Mouse (Mus musculus) lung, postnatal 0 days (tissue): Measurements from ENCODE around the gene Cyp27b1. TPM values are rescaled to one million over a fixed set of nuclear protein-coding genes. Genes with fewer than 3 reads are reported as not detected.

Experiments used
- ATAC-seq: fragments of 200-750 bp; cut with Nextera tagmentation; 2 replicates; pipeline ENCODE4 v1.8.0; 2017; ENCODE audit warnings: moderate library complexity
- DNase-seq: peaks from one replicate; pipeline ENCODE4 v3.0.0-alpha.2; 2016; ENCODE audit warnings: low spot score
- H3K27ac ChIP-seq: fragments of 300-500 bp; sonication (generic); 2 replicates; pipeline ENCODE4 v1.5.1; 2014; ENCODE audit warnings: antibody characterized with exemption, mild to moderate bottlenecking, low read length, mixed read lengths
- H3K27me3 ChIP-seq: fragments of 300-500 bp; sonication (generic); replicated peaks from 2 replicates; pipeline ENCODE4 v1.6.1; 2014; ENCODE audit warnings: low read length, mixed read lengths; ENCODE audit not compliant: insufficient read depth
- H3K36me3 ChIP-seq: fragments of 300-500 bp; sonication (generic); 2 replicates; pipeline ENCODE4 v1.6.1; 2014; ENCODE audit warnings: low read length, mixed read lengths; ENCODE audit not compliant: insufficient read depth
- H3K4me1 ChIP-seq: fragments of 300-500 bp; sonication (generic); 2 replicates; pipeline ENCODE4 v1.6.1; 2014; ENCODE audit warnings: antibody characterized with exemption, low read depth, low read length, mixed read lengths; ENCODE audit not compliant: insufficient read depth
- H3K4me2 ChIP-seq: fragments of 300-500 bp; sonication (generic); replicated peaks from 2 replicates; pipeline ENCODE4 v1.6.1; 2014; ENCODE audit warnings: low read depth, mild to moderate bottlenecking, low read length, moderate library complexity, mixed read lengths
- H3K4me3 ChIP-seq: fragments of 300-500 bp; sonication (generic); 2 replicates; pipeline ENCODE4 v1.5.1; 2014; ENCODE audit warnings: low read depth, low read length
- H3K9ac ChIP-seq: fragments of 300-500 bp; sonication (generic); replicated peaks from 2 replicates; pipeline ENCODE4 v1.6.1; 2014; ENCODE audit warnings: low read depth, mild to moderate bottlenecking
- H3K9me3 ChIP-seq: fragments of 300-500 bp; sonication (generic); 2 replicates; pipeline ENCODE4 v1.6.1; 2016; ENCODE audit warnings: low read length, mixed read lengths
- CTCF ChIP-seq: IDR thresholded peaks from 2 replicates; pipeline ENCODE4 v1.5.1; 2016; ENCODE audit warnings: antibody characterized with exemption, mild to moderate bottlenecking
- EP300 ChIP-seq: IDR thresholded peaks from 2 replicates; pipeline ENCODE4 v1.6.1; 2016; ENCODE audit warnings: antibody characterized with exemption, mild to moderate bottlenecking, control low read depth
- WGBS: fragments of 180-500 bp; shearing (Covaris S2); extraction: QIAGEN DNeasy Blood & Tissue Kit; methylation state at CpG from one replicate; pipeline ENCODE4 v1.1.7; 2014; 5-methylcytosine and 5-hydroxymethylcytosine counted together
- polyA plus RNA-seq: library from polyadenylated mRNA; unstranded; fragments of >200 nt; fragmentation: Nextera tagmentation; extraction: Ambion mirVana; gene quantifications from 2 replicates; pipeline ENCODE4 v1.2.1, GENCODE M21; 2015

Gene Cyp27b1
- polyA plus RNA-seq, 1 experiment from 2014 or later = 0.13 TPM

DNA sequence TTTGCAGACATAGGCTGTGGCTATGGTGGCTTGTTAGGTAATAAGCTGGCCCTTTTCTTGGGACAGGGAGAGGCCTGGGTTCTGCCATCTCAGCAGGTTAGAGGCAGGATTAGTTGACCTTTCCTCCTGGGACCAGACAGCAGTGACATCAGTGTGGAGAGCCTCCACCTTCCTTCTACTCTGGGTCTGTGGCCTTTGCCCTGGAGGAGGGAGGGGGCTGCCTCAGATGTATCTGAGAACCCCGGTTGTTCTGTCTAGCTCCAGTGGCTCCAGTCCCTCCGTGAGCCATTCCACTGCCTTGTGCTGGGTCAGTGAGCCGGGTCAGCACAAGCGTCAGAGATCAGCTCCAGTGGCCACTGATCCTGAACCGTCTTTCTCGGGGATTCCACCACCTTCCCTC, 4.9 kb upstream of the Cyp27b1 start:
- no peak for DNase-seq
- H3K4me3 ChIP-seq = no peak overlapping the region
- H3K9ac ChIP-seq = no peak overlapping the region
- no peak overlapping the region for H3K4me2 ChIP-seq
- no peaks in the 10 kb centered on the region for H3K36me3 ChIP-seq
- 80% methylated on average over 6 of the region's 6 CpGs for WGBS
- H3K9me3 ChIP-seq = no peaks in the 10 kb centered on the region
- H3K27me3 ChIP-seq = peaks cover 5% of the 10 kb centered on the region; the same call in 1 of the 2 replicates
- TF ChIP-seq EP300 = no peak
- no peak for TF ChIP-seq CTCF
- no peak for ATAC-seq
- peaks cover 3% of the 10 kb centered on the region; the same call in 1 of the 2 replicates for H3K4me1 ChIP-seq
- no peak overlapping the region for H3K27ac ChIP-seq

DNA sequence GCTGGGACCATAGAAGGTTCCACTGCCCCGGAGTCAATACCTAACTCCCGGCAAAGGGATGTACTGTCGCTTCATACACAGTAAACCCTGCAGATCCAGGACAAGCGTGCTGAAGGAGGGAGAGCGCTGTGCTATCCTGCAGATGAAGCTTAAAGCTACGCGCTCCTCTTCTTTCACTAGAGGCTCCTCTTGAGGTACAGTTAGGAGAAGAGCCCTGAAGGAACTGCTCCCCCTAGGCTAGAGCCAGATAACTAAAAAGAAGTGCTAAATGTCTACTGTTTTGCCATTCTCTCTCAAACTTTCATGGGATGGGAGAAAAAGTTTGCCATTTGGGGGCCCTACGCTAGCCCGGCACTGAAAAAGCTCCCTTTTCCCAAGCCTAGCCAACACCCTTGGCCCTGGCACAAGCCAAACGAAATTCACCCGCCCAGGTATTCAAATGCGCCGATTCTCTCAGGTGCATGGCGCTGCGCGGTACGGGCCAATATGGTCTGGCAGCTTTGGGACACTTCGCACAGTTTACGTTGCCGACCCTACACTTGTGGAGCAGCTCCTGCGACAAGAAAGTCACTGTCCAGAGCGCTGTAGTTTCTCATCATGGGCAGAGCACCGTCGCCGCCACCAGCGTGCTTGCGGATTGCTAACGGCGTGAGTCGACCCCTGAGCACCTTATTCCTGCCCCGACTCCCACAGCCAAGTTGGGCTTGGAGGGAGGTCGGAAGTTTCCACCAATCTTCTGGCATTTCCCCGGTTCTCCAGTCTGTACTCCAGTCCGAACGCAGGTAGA, 751 bp downstream of the Cyp27b1 start:
- no peak for TF ChIP-seq EP300
- TF ChIP-seq CTCF = no peak
- H3K9ac ChIP-seq = no peak overlapping the region
- DNase-seq (no peak), ATAC-seq (no peak)
- peak overlapping the region; percentile 38 for H3K4me2 ChIP-seq
- no peaks in the 10 kb centered on the region for H3K36me3 ChIP-seq
- 4% methylated on average over 35 of the region's 35 CpGs for WGBS
- peaks cover 10% of the 10 kb centered on the region; the same call in 1 of the 2 replicates for H3K4me1 ChIP-seq
- peaks cover 28% of the 10 kb centered on the region for H3K27me3 ChIP-seq
- no peak overlapping the region for H3K27ac ChIP-seq
- no peaks in the 10 kb centered on the region for H3K9me3 ChIP-seq
- H3K4me3 ChIP-seq = peak overlapping the region; percentile 28

DNA sequence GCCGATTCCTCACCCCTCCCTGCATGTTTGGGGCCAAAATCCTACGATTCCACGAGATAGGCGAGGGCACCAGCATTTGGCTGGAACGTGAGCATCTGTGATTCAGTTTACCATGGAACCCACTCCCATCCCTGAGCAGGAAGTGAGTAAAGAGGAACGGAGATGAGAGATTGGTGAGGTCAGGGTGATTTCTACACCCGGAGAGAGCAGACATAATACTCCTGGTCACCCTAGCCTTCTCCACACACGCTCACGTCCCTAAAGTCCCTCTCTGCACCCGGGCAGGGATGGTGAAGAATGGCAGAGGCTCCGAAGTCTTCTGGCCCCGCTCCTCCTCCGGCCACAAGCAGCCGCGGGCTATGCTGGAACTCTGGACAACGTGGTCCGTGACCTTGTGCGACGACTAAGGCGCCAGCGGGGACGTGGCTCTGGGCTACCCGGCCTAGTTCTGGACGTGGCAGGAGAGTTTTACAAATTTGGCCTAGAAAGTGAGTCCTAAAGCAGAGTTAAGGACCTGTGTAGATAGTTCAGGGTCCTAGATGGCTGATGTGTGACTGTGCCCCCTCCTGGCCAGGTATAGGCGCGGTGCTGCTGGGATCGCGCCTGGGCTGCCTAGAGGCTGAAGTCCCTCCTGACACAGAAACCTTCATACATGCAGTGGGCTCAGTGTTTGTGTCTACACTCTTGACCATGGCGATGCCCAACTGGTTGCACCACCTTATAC, 1.5 kb downstream of the Cyp27b1 start:
- DNase-seq = no peak
- TF ChIP-seq EP300 (no peak), CTCF (peak; percentile 52)
- peaks cover 28% of the 10 kb centered on the region for H3K27me3 ChIP-seq
- H3K9me3 ChIP-seq = no peaks in the 10 kb centered on the region
- no peaks in the 10 kb centered on the region for H3K36me3 ChIP-seq
- H3K27ac ChIP-seq = no peak overlapping the region
- H3K4me3 ChIP-seq = peak overlapping the region; percentile 28
- peaks cover 10% of the 10 kb centered on the region; the same call in 1 of the 2 replicates for H3K4me1 ChIP-seq
- peak overlapping the region; percentile 38 for H3K4me2 ChIP-seq
- H3K9ac ChIP-seq = no peak overlapping the region
- ATAC-seq = peak; percentile 56; the same call in 1 of the 2 replicates
- WGBS = 4% methylated on average over 29 of the region's 29 CpGs

DNA sequence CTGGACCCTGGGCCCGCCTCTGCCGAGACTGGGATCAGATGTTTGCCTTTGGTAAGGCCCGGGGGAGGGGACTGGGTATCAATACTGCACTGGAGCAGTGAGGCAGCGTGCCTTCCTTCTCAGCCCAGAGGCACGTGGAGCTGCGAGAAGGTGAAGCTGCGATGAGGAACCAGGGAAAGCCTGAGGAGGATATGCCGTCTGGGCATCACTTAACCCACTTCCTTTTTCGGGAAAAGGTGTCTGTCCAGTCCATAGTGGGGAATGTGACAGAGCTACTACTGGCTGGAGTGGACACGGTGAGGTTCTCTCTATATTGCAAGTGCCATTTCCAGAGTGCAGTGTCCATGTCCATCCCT, 2.0 kb downstream of the Cyp27b1 start:
- H3K27me3 ChIP-seq = peaks cover 28% of the 10 kb centered on the region
- TF ChIP-seq CTCF = no peak
- TF ChIP-seq EP300 = no peak

DNA sequence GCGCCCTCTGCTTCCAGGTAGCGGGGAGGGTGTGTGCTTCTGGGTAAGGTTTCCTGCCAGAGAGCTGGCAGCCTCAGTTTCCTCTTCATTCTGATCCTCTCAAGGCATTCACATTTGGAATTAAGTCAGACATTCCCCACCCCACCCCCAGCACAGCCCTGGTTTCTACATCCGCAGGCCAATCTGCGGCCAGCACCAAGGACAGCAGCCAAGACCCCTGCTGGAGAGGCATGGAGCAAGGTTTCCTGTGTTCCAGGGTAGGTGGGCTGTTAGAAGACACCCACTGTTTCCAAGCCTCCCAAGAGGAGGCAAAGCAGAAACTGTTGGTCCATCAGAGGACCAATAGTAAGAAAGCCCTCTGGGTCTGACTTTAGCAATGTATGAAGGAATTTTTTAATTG, 6.6 kb downstream of the Cyp27b1 start:
- Histone ChIP-seq H3K9me3 (no peaks in the 10 kb centered on the region), H3K4me1 (0 out of 2 replicates have a peak, but pooled peaks cover 3% of the 10 kb centered on the region), H3K9ac (no peak overlapping the region), H3K4me2 (no peak overlapping the region), H3K36me3 (no peaks in the 10 kb centered on the region), H3K4me3 (no peak overlapping the region), H3K27ac (no peak overlapping the region), H3K27me3 (peaks cover 9% of the 10 kb centered on the region)
- WGBS = 55% methylated on average over 4 of the region's 4 CpGs
- DNase-seq (no peak), ATAC-seq (no peak)
- TF ChIP-seq EP300 (no peak), CTCF (0 out of 2 replicates have a peak, but pooled peaks have one; percentile 14)

More for the DNA sequence above, 2.0 kb downstream of the Cyp27b1 start:
- ATAC-seq (no peak), DNase-seq (no peak)
- Histone ChIP-seq H3K4me1 (peaks cover 10% of the 10 kb centered on the region; the same call in 1 of the 2 replicates), H3K9ac (no peak overlapping the region), H3K27ac (no peak overlapping the region), H3K4me3 (0 out of 2 replicates have a peak overlapping the region, but pooled peaks have one; percentile 28), H3K9me3 (no peaks in the 10 kb centered on the region), H3K4me2 (no peak overlapping the region), H3K36me3 (no peaks in the 10 kb centered on the region)
- WGBS = 11% methylated on average over 10 of the region's 10 CpGs

DNA sequence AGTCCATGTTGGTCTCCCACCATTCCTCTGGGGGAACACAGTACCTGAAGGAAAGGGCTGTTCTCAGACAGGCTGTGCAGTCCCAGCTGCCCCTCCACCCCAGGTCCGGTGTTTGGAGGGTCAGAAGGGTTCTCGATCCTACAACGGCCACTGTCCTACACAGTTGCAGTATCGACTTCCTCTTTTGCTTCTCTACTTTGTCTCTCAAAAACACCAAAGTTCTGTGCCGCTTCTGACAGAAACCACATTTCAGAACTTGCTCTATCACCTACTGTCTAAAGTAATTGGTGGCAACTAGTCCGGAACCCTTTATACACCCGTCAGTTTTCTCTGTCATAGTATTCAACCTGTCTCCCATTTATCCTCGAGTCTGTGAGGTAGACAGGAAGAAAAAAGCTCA, 7.4 kb downstream of the Cyp27b1 start:
- Histone ChIP-seq H3K9ac (no peak overlapping the region), H3K9me3 (no peaks in the 10 kb centered on the region), H3K36me3 (no peaks in the 10 kb centered on the region), H3K27ac (no peak overlapping the region), H3K4me3 (no peak overlapping the region), H3K27me3 (peaks cover 6% of the 10 kb centered on the region; the same call in 1 of the 2 replicates), H3K4me1 (0 out of 2 replicates have a peak, but pooled peaks cover 3% of the 10 kb centered on the region), H3K4me2 (no peak overlapping the region)
- no peak for DNase-seq
- 88% methylated on average over 8 of the region's 8 CpGs for WGBS
- TF ChIP-seq EP300 (no peak), CTCF (no peak)
- no peak for ATAC-seq
